Mouse (Mus musculus) lung, postnatal 4 days (tissue): Measurements from ENCODE around the gene Hif1an.

Experiments used
- DNase-seq, 2 experiments: peaks; one replicate each; pipeline ENCODE4 v3.0.0; 2021

Gene Hif1an

DNA sequence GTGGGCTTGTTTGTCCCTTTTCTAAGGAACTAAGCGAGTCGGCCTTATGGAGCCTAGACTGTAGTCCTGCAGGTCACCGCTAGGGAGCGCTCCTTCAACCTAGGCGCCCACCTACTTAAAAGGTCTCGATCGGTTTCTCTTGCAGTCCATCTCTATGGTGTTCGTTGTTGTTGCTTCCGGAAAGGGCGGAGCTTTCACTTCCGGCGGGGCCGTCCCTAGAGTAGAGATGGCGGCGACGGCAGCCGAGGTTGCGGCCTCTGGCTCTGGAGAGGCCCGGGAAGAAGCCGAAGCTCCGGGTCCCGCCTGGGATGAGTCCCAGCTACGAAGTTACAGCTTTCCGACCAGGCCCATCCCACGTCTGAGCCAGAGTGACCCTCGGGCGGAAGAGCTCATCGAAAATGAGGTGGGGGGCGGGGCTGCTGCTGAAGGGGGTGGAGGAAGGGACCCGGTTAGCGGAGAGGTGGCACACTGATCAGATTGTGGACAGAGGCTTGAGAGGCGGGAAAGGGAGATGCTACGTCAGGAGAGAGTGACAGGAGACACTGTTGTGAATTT is at the start of gene Hif1an:
Hif1an (plus strand) TSS at position 199 of the 555 bp plus-strand sequence.
- DNase-seq, result peak; percentile 95 to 96

DNA sequence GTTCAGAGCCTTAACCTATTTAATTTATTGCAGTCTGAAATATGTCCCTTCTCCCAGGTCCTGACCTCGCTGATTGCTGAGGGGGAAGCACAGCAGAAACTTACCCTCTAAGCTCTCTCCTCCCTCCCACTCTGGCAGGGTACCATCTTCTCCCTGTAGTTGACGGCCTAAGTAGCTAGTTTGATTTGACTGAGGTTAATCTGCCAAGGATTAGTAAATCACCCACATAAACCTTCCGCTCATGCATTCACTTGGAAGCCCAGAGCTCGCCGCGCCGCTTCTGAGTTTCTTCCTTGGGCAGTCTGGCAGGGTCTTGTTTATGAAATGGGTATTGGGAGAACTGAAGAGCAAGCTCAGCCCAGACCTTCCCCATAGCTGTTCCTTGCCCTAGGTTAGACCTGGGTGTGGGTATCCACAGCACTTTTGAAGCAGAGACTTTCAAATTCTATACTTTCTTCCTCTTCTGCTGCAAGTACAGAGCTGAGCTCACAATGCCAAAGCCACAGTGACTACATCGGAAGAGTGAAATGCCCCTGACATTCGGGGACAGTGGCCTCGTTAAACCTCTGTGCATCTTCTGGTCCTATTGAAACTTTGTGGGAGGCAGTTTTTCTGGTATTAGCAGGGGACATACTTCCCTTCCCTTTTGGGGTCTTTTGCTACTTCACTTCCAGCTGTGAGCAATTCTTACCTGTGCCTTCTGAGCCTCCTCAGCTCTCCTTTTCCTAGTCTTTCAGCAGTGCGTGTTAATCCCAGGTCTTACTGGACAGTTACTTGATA is 49.4 kb upstream of the Hif1an start:
- no peak for DNase-seq

DNA sequence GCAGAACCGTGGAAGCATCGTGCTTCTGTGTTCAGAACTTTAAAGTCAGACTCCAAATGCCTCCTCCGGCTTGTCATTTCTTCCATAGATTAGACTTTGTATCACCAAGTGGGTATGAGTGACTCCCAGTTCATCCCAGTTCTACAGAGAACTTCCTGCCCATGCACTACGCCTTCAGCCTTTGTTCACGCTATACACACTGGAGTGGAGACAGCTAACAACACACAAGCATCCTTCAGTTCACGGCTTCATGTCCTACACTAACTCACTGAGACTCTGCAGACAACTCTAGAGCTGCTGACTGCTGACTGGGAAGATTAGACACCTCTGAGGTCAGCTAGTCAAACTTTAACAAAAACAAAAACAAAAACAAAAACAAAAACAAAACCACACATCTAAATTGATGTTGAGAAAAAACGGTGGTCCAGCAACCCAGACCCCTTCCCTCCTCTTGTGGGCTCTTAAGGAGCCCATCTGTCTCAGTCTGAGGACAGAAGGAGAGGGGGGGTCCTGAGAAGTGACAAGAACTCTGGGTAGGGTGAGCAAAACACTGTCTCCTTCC is 48.6 kb upstream of the Hif1an start:
- no peak for DNase-seq

DNA sequence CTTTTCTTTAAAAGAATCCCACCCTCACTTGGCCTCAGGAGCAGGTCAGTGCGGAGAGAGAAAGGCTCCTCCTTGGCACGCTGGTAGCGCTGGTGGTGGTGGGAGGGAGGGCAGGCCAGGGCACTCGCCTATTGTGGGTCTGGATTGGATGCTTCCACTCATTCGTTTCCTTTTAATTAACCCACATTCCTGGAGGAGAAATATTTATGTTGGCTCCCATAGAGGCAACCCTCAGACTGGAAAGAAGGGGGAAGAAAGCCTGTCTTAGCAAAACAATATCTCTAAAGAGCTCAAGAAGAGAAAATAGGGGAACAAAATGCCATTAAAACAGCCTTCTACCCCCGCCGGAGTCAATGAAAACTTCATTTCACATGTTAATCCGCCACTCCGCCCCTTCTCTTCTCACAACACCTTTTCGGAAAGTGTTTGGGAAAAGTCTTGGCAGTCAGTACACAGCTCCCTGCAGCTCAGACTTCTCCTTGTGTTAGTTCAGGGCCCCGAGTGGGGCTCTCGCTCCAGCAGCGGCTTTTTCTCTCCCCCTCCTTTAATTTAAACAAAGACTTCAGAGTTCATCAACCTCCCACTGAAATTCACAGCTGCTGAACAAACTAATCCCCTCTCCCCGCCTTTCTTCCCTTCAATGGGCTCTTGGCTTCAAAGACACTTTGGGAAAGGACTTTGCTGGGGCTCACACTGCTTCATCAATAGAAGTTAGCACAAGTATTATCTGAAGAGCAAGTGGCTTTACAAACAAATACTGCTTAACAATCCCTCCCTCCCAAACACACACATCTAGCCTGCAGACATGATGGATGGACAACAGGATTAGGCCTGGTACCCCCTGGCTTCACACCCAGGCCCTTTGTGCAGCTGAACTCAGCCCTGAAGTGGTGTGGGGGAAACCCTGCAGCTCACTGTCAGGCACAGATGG is 47.9 kb upstream of the Hif1an start:
- peak in 1 of 2 experiments; percentile 40 for DNase-seq

DNA sequence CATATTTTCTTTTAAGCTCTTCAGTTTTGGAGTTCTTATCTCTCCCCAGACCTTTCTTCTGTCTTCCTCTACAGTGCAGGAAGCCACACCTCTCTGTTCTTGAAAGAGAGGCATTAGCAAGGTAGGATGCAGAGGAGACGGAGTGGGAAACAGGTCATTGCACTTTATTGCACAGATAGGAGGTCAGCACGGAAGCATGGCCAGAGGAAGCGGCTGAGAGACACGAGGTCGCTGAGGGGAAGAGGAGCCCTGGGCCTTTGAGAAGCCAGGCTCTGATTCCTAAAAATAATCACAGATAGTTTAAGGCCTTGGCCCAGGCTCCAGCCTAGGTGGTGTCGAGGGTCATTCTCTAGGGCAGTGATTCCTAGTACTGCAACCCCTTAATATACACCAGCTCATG is 46.9 kb upstream of the Hif1an start:
- DNase-seq, result no peak

DNA sequence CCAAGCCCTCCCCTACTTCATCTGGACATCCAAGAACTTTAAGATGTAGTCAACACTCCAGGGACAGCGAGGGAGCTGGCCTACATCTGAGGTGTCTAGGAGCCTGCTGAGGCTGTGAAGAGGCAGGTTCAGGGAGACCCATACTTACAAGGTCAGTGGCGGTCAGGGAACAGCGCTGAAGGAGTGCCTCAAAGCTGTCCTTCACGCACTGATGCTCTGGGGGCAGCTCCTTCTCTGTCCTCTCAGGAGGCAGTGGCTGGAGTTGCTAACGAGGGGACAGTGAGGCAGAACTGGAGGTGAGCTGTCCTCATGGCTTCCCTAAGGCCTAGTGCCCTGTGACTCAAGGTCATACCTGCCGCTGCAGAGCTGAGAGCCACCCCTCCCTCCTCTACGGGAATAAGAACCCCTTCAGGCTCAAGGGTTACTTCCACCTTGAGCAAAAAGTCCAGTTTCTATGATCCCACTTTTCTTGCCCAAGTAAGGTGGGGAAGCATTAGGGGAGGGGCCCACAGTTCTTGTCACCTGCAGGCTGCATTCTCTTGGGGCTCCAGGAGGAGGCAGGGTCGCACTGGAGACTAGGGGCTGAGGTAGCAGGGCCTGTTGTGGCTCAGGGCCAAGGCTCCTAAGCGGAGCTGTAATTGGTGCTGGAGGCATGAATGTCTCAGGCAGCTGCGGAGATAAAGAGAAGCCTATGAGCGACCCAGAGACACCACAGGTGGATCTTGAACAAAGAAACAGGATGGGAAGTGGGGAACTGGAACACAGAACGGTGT is 44.5 kb upstream of the Hif1an start:
- DNase-seq, result peak; percentile 29 to 43

DNA sequence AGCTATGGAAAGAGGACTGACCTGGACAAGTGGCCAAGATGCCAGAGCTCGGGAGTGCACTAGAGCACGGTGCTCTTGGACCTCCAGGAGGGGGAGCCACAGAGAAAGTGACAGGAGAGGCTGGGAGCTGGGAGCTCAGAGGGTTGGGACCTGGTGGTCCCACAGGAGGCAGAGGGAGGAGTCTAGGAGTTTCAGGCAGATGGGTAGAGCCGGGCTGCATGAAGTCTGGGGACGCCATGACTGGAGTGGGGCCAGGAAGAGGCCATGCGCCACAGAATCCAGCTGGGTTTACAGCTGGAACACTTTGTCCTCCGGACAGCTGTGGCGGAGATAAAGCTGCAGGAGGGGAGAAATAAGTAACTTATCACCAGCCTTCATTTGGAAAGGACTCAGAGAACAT is 43.5 kb upstream of the Hif1an start:
- peak; percentile 57 to 83 for DNase-seq

DNA sequence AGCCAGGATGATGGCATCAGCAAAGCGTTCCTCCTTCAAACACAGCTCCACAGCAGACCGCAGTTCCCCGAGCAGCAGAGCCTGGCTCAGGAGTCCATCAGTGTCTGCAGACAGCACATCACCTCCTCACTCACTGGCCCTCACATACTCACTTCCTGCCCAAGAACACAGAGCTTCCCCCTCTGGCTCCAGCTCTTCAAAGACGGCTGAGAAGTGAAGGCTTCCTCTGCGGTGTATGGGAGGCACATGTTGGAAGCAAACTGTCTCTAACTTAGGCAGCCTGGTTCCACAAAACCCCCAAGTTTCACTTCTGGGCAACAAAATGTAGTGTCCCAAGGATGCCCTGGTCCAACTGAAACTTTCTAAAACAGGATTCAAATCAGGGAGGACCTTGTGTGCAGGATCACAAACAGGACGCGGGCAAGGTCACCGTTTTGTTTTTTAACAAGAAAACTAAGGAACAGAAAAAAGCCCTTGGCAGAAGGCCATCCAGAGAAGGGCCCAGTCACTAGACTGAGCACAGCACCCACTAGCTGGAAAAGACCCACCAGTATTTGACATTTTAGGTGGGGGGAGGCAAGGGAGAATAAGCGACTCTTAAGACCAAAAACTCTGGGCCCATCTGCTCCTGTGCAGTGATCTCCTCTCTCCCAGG is 37.0 kb upstream of the Hif1an start:
- DNase-seq, result no peak

DNA sequence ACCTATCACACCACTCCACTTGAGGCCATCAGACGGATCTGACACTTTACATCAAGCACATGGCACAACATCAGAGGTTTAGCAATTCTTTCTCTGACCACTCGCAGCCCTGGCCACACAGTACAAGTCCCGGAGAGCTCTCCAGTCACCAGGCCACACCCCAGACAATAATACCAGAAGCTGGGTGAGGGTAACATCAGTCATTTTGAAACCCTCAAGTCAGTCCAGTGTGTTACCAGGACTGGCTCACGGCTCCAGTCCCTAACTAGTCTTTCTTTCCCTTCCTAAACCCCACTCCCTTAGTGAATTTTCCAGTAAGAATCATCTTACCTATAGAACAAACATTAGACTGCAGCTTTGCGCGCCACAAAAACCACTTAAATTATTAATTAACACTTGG is 32.6 kb upstream of the Hif1an start:
- DNase-seq, result peak in 1 of 2 experiments; percentile 40

DNA sequence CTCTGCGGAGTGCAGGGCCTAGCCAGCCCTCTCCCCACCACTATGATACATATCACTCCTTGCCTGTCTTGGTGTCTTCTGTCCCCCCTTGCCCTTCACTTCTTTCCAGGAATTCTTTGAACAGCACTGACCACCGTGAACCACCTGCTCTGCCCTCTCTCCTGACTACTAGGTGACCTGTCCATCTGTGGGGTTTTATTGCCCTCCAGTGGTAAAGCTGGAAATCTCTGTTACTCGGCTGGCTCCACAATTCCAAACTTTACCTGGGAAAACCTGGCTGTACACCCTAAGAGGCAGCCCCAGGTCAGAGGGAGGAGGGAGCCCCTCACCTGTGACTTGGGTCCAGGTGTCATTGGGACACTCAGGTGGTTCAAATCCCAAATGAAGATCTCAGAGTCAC is 27.3 kb upstream of the Hif1an start:
- DNase-seq, result peak; percentile 12 to 29

DNA sequence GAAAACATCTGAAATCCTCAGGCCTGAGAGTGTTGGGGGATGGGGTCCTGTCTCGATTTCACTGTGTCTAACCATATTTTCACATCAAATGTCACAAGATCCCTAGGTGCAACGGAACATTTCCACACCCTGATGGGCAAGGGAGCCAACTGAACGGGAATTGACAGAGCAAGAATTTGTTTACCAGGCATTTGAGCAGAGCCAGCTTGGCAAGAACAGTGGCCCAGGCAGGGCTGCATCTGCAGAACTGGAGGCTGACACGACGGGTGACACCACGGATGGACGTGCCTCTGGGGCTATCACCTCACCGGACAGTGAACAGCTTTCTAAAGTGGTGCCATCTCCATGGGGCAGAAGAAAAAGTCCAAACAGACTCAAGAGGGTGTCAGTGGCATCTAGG is 25.2 kb upstream of the Hif1an start:
- DNase-seq, result no peak

DNA sequence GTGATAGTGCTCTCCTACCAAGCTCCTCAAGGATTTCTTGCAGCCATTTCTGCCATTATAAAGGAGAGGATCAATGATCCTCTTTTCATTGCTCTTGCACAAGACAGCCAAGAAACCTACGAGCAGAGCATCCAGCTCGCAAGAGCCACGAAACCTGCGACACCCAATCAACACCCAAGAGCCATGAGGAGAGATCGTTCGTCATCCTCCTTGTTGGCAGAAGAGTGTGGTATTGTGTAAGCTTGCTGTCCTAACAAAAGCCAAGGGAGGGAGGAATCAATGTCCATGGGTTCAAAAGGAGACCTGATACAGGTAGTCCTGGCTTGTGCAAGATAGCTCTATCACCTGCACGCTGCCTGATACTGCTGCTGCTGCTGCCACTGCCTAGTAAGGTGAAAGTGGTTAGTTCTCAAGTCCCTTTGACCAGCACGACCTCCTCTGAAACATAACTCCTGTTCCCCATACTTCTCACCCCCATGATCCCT is 19.9 kb upstream of the Hif1an start:
- DNase-seq, result no peak

DNA sequence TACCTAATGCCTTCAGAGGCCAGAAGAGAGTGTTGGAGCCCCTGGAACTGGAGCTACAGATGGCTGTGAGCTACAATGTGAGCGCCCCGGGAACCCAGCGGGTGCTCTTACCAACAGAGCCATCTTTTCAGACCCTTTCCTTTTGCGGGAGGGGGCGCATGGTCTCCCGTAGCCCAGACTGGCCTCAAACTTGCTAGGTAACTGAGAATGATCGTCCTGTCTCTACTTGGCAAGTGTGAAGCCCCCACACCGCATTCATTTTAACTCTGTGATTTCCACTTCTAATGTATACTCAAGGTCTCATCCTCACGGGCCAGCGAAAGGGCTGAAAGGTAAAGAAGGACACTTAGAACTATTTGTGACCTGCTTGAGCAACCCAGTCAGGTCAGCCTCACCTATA is 18.3 kb upstream of the Hif1an start:
- DNase-seq, result no peak

DNA sequence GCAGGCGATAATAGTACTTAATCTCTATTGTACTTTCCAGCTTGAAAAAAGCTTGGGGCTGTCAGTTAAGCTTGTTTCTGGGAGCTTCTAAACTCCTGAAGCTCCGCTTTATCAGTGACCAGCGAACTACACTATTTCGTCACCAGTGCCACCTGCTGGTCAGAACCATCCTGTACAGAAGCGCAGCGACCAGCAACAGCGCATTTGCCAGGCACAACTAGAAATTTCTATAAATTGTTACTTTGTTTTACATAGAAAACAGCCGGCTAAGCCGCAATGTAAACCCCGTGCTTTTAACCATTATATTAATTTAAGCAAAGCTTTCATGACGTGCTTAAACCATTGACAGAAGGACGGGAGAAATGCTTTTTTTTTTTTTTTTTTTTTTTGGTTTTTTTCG is 17.9 kb upstream of the Hif1an start:
- DNase-seq, result peak; percentile 62 to 81

DNA sequence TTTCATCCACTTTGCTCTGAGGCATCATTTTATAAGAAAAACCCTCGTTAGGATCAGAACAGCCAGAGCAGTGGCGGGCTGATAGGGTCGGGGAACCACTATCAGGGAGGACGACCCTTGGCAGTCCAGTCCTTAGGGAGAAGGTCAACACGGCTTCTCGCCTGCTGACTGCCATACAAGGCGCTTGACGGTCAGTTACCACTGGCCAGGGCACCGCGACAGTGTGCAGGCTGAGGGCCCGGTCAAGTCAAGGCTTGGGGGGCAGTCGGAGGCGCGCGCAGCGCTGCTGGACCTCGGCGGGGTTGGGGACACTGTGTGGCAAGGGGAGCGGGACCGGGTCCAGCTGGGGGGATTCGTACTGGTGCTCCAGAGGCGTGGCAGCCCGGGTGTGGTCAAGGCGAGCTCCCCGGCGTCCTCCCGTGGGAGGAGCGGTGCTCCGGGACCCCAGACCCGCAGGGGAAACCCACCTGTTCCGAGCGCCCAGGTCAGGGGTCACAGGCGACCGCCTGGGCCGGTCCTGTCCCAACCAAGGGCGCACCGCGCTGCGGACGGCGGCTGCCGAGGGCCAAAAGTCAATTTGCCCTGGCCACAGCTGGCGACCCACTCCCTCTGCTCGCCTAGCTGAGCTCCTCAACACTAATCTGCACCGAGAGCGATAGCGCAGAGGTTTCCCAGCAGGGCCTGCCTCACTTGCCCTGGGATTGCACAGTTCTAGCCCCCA is 17.2 kb upstream of the Hif1an start, which contains the start of gene Sec31b:
Sec31b (minus strand) TSS at position 544 of the 721 bp plus-strand sequence.
- peak; percentile 60 to 64 for DNase-seq

DNA sequence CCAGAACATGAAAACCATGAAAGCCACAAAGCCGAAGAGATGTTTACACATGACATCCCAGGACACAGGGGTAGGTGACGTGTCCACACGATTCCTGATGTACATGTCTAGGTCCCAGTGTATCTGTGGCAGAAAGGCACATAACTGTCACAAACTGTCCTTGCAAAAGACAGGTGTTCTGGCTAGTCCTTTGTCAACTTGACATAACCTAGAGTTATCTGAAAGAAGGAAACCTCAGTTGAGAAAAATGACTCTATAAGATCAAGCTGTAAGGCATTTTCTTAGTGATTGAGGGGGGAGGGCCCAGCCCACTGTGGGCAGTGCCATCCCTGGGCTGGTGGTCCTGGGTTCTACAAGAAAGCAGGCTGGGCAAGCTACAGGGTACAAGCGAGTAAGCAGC is 9.9 kb upstream of the Hif1an start, which contains the start of gene Gm20538:
Gm20538 (minus strand) TSS at position 101 of the 400 bp plus-strand sequence.
- peak in 1 of 2 experiments; percentile 14 for DNase-seq

DNA sequence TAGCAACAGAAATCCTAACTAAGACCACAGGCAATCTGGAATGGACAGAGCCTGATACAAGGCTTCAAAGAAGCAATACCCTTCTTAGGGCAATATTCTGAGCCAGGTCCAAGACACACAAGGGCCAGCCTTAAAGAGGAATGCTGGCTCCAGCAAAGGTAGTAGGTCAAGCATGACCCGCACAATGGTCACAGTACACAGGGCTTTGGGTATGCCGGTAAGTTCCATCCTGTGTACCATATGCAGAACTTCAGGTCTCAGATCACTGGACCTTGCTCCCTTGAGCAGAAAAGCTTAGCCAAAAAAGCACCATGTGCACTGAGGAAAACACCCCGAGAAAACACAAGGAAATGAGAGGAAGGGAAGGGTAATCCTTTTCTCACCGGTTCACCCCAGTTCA is 9.4 kb upstream of the Hif1an start:
- DNase-seq, result peak in 1 of 2 experiments; percentile 5

DNA sequence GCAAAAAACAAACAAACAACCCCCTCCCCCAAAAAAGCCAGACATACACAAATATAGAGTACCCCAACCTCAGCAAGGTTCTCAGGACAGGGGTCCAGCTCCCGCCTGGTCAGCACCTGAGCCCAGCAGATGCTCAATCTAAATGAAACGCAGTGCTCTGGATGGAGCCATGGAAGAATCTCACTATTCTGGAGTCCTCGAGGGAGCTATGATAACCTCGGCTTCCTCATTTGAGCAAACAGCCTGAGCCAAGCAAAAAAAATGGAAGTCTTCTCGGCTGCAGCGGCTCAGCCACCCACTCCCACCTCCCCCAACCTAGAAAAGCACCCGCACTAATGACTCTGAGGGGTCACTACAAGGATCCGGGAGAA is 8.2 kb upstream of the Hif1an start:
- peak in 1 of 2 experiments; percentile 13 for DNase-seq

DNA sequence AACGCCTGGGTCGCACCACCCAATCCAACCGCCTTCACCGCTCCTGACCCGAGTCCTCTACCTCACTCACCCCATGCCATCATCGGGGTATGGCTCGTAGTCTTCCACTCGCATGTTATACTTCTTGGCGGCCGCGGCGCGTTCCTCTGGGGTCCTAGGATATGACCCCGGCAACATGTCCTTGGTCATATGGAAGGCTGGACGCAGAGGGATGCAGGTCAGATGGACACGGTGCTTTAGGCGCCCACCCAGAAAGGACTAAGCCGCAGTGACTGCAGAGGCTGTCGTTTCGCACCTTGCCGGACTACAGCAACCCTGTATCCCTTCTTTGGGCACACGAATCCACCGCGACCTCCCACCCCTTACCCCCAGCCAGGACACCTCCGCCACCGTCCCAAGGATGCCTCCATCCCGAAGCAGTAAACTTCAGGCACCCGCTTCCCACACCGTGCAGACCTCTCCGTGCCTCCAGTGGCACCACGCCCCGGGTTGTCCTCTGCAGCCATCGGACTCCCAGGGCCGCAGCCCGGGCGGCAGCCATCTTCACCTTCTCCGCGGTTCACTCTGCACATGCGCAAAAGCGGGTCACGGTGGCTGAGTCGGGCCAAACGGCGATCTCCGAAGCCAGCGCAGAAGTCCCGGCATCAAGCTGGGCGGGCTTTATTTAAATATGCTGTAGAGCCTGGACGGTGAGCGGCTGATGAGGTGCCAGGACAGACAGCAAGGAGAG is 7.6 kb upstream of the Hif1an start, which contains the start of gene Ndufb8:
Ndufb8 (minus strand) TSS at position 580 of the 730 bp plus-strand sequence.
- DNase-seq, result peak; percentile 95 to 97

DNA sequence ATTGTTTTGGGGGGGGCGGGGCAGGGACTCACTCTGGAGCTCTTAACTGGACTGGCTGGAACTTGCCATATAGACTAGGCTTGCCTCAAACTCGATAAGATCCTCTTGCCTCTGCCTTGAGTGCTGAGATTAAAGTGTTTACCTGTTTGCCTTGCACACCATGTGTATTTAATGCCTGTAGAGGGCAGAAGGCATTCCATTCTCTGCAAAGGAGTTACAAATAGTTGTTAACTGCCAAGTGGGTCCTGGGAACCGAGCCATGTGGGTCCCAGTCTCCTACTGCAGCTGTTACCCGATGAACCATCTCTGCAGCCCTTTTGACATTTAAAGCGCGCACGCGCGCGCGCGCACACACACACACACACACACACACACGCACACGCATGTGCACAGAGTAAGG is 1.4 kb downstream of the Hif1an start:
- peak in 1 of 2 experiments; percentile 43 for DNase-seq
